Mouse (Mus musculus) bone marrow, adult 2 months (tissue): ENCODE data around the gene Hspa12a. TPM values are rescaled to one million over a fixed set of nuclear protein-coding genes. Genes with fewer than 3 reads are reported as not detected.

Source experiments
- H3K27ac ChIP-seq: fragments of 200-500 bp; 2 replicates; pipeline ENCODE4 v1.5.1; 2012; ENCODE audit warnings: low read depth, mild to moderate bottlenecking, control low read depth, inconsistent platforms, low read length; ENCODE audit not compliant: control insufficient read depth, poor library complexity, insufficient read depth
- H3K4me1 ChIP-seq: fragments of 200-500 bp; 2 replicates; pipeline ENCODE4 v1.6.1; 2011; ENCODE audit warnings: low read length; ENCODE audit not compliant: control insufficient read depth, insufficient read depth
- H3K4me3 ChIP-seq: fragments of 200-500 bp; replicated peaks from 2 replicates; pipeline ENCODE3; 2011; ENCODE audit warnings: mild to moderate bottlenecking, low read depth, low read length, control low read depth; ENCODE audit not compliant: control insufficient read depth
- CTCF ChIP-seq: fragments of 200-500 bp; IDR thresholded peaks from 2 replicates; pipeline ENCODE4 v1.5.1; 2011; ENCODE audit warnings: low read length, control low read depth; ENCODE audit not compliant: control insufficient read depth, insufficient read depth
- POLR2A ChIP-seq: fragments of 200-500 bp; IDR thresholded peaks from 2 replicates; pipeline ENCODE4 v1.6.1; 2011; ENCODE audit warnings: low read depth, mild to moderate bottlenecking, control low read depth, low read length, borderline replicate concordance; ENCODE audit not compliant: control insufficient read depth
- WGBS: fragments of 180-500 bp; shearing (Covaris S2); methylation state at CpG from one replicate; pipeline ENCODE4 v1.1.7; 2018; 5-methylcytosine and 5-hydroxymethylcytosine counted together
- polyA plus RNA-seq: library from polyadenylated mRNA; stranded (reverse); fragments of >200 nt; gene quantifications from 2 replicates; pipeline ENCODE4 v1.2.4, GENCODE M21; 2011; ENCODE audit warnings: low replicate concordance; ENCODE audit not compliant: missing spikeins, insufficient read depth, insufficient read length

The Hspa12a gene
- polyA plus RNA-seq, 1 experiment, result 2.3 TPM

GRCm38 (mm10) chr19:58827656-58828055 lies 115.8 kb downstream of the Hspa12a start:
- Histone ChIP-seq H3K4me1 (no peaks in the 10 kb centered on the region; the same call in 1 of the 2 replicates), H3K4me3 (no peak overlapping the region), H3K27ac (no peak overlapping the region)
- no peak for TF ChIP-seq CTCF
- no peak for TF ChIP-seq POLR2A
- WGBS, result 65% methylated on average over 7 of the region's 7 CpGs

GRCm38 (mm10) chr19:58824316-58824715 lies 119.1 kb downstream of the Hspa12a start:
- 67% methylated on average over 1 of the region's 1 CpGs for WGBS
- Histone ChIP-seq H3K27ac (no peak overlapping the region), H3K4me3 (no peak overlapping the region), H3K4me1 (no peaks in the 10 kb centered on the region)
- no peak for TF ChIP-seq POLR2A
- no peak for TF ChIP-seq CTCF

- TF ChIP-seq POLR2A, result no peak
- no peak for TF ChIP-seq CTCF
- no peak overlapping the region for H3K4me3 ChIP-seq
- no peaks in the 10 kb centered on the region; the same call in 1 of the 2 replicates for H3K4me1 ChIP-seq
- no peak overlapping the region for H3K27ac ChIP-seq
- WGBS, result 80% methylated on average over 3 of the region's 3 CpGs
Observed at GRCm38 (mm10) chr19:58823301-58823700, 120.2 kb downstream of the Hspa12a start.

GRCm38 (mm10) chr19:58822454-58823200 lies 120.8 kb downstream of the Hspa12a start:
- no peak for TF ChIP-seq CTCF
- TF ChIP-seq POLR2A, result no peak
- WGBS, result 30% methylated on average over 20 of the region's 20 CpGs

GRCm38 (mm10) chr19:58818571-58819415 lies 124.7 kb downstream of the Hspa12a start:
- no peak for TF ChIP-seq POLR2A
- TF ChIP-seq CTCF, result no peak
- 12% methylated on average over 14 of the region's 14 CpGs for WGBS
- no peak overlapping the region for H3K4me3 ChIP-seq
- no peak overlapping the region for H3K27ac ChIP-seq
- H3K4me1 ChIP-seq, result peaks cover 1% of the 10 kb centered on the region

More at GRCm38 (mm10) chr19:58822454-58823200, 120.8 kb downstream of the Hspa12a start:
- Histone ChIP-seq H3K4me3 (no peak overlapping the region), H3K27ac (no peak overlapping the region), H3K4me1 (no peaks in the 10 kb centered on the region; the same call in 1 of the 2 replicates)

GRCm38 (mm10) chr19:58817398-58817797 lies 126.1 kb downstream of the Hspa12a start:
- H3K4me1 ChIP-seq, result peaks cover 1% of the 10 kb centered on the region
- WGBS, result 72% methylated on average over 11 of the region's 11 CpGs

GRCm38 (mm10) chr19:58816453-58817041 lies 126.9 kb downstream of the Hspa12a start:
- TF ChIP-seq POLR2A, result no peak
- no peak for TF ChIP-seq CTCF
- H3K4me3 ChIP-seq, result no peak overlapping the region
- peaks cover 1% of the 10 kb centered on the region for H3K4me1 ChIP-seq
- WGBS, result 78% methylated on average over 17 of the region's 17 CpGs
- H3K27ac ChIP-seq, result no peak overlapping the region

More at GRCm38 (mm10) chr19:58817398-58817797, 126.1 kb downstream of the Hspa12a start:
- Histone ChIP-seq H3K27ac (no peak overlapping the region), H3K4me3 (no peak overlapping the region)
- TF ChIP-seq CTCF (no peak), POLR2A (no peak)

- H3K4me1 ChIP-seq, result peaks cover 1% of the 10 kb centered on the region
- 83% methylated on average over 13 of the region's 13 CpGs for WGBS
- no peak overlapping the region for H3K4me3 ChIP-seq
- TF ChIP-seq CTCF, result no peak
- no peak for TF ChIP-seq POLR2A
- H3K27ac ChIP-seq, result no peak overlapping the region
Observed at GRCm38 (mm10) chr19:58815179-58815922, 128.1 kb downstream of the Hspa12a start.
